Mouse (Mus musculus): ENCODE measurements around the gene Gm42906.

DNA sequence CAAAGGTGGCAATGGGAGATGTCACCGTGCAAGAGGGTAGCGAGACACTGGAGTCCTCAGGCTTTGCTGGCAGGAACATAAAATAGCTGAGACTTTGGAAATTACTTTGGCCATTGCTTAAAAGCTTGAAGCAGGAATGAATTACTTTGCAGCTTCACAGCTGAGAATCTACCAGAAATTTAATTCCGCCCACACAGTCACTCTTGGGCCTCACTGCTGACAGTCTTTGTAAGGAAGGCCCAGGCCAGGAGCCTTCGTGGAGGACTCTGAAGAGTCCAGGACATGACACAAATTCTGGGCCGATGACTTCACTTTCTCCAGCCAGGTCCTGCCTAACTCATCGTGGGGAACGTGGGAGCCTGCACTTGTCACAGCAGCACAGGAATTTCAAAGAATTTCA lies 405.9 kb downstream of the Gm42906 start:
- no peak for TF ChIP-seq CTCF (IDR thresholded peaks at IDR 0.05; ENCODE audit: low read depth)
- no peak for TF ChIP-seq EP300 (IDR thresholded peaks at IDR 0.05; ENCODE audit: low read depth)

All from liver, postnatal 0 days (tissue).